Mouse (Mus musculus) hindbrain, embryonic 16.5 days (tissue): Measurements from ENCODE around the gene Lep. TPM values are rescaled to one million over a fixed set of nuclear protein-coding genes. Genes with fewer than 3 reads are reported as not detected.

ENCODE experiments used
- ATAC-seq: fragments of 200-750 bp; cut with Nextera tagmentation; 2 replicates; pipeline ENCODE4 v1.8.0; 2017; ENCODE audit warnings: moderate TSS enrichment, moderate library complexity
- H3K27ac ChIP-seq: fragments of 300-500 bp; sonication (generic); 2 replicates; pipeline ENCODE4 v1.5.1; 2014; ENCODE audit warnings: low read depth, mild to moderate bottlenecking, control low read depth, low read length, moderate library complexity
- H3K27me3 ChIP-seq: fragments of 300-500 bp; sonication (generic); replicated peaks from 2 replicates; pipeline ENCODE4 v1.6.1; 2014; ENCODE audit warnings: low read length; ENCODE audit not compliant: control insufficient read depth, insufficient read depth
- H3K36me3 ChIP-seq: fragments of 300-500 bp; sonication (generic); 2 replicates; pipeline ENCODE4 v1.6.1; 2014; ENCODE audit warnings: mild to moderate bottlenecking, low read length, moderate library complexity, mixed read lengths; ENCODE audit not compliant: control insufficient read depth, insufficient read depth
- H3K4me1 ChIP-seq: fragments of 300-500 bp; sonication (generic); 2 replicates; pipeline ENCODE4 v1.6.1; 2014; ENCODE audit warnings: low read depth, low read length; ENCODE audit not compliant: control insufficient read depth, insufficient read depth
- H3K4me2 ChIP-seq: fragments of 300-500 bp; sonication (generic); 2 replicates; pipeline ENCODE4 v1.6.1; 2014; ENCODE audit warnings: mild to moderate bottlenecking, low read length, control low read depth, moderate library complexity
- H3K4me3 ChIP-seq: fragments of 300-500 bp; sonication (generic); 2 replicates; pipeline ENCODE4 v1.5.1; 2014; ENCODE audit warnings: mild to moderate bottlenecking, low read length, control low read depth, moderate library complexity
- H3K9ac ChIP-seq: fragments of 300-500 bp; sonication (generic); 2 replicates; pipeline ENCODE4 v1.6.1; 2014; ENCODE audit warnings: low read depth, mild to moderate bottlenecking, control low read depth, low read length, moderate library complexity
- H3K9me3 ChIP-seq: fragments of 300-500 bp; sonication (generic); 2 replicates; pipeline ENCODE4 v1.6.1; 2014; ENCODE audit warnings: mild to moderate bottlenecking, low read length, moderate library complexity; ENCODE audit not compliant: control insufficient read depth
- WGBS: fragments of 180-500 bp; shearing (Covaris S2); extraction: QIAGEN DNeasy Blood & Tissue Kit; methylation state at CpG from one replicate; pipeline ENCODE4 v1.1.7; 2014; 5-methylcytosine and 5-hydroxymethylcytosine counted together
- polyA plus RNA-seq: library from polyadenylated mRNA; unstranded; fragments of >200 nt; fragmentation: Nextera tagmentation; extraction: Ambion mirVana; gene quantifications from 2 replicates; pipeline ENCODE4 v1.2.1, GENCODE M21; 2015

The Lep gene
- polyA plus RNA-seq, 1 experiment from 2014 or later = not detected

DNA sequence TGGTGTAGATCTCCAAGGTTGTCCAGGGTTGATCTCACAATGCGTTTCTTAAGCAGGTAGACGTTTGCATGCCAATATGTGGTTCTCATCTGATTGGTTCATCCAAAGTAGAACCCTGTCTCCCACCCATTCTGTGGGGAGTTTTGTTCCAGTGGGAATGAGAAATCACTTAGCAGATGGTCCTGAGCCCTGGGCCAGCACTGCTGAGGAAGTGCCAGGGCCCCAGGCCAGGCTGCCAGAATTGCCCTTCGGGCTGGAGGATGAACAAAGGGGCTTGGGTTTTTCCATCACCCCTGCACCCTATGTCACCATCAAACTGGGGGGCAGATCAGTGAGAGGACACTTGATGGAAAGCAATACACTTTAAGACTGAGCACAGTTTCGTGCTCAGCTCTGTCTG, 12.2 kb downstream of the Lep start:
- Histone ChIP-seq H3K27ac (no peak overlapping the region), H3K36me3 (no peaks in the 10 kb centered on the region), H3K9me3 (no peaks in the 10 kb centered on the region), H3K4me2 (no peak overlapping the region), H3K4me1 (no peaks in the 10 kb centered on the region), H3K27me3 (no peaks in the 10 kb centered on the region), H3K9ac (no peak overlapping the region), H3K4me3 (no peak overlapping the region)
- WGBS = 76% methylated on average over 4 of the region's 4 CpGs
- ATAC-seq = peak; percentile 61

GRCm38 (mm10) chr6:29073462-29074132, 13.6 kb downstream of the Lep start:
- no peaks in the 10 kb centered on the region for H3K36me3 ChIP-seq
- no peaks in the 10 kb centered on the region for H3K27me3 ChIP-seq
- 66% methylated on average over 11 of the region's 11 CpGs for WGBS
- H3K9me3 ChIP-seq = no peaks in the 10 kb centered on the region
- no peaks in the 10 kb centered on the region for H3K4me1 ChIP-seq
- H3K4me3 ChIP-seq = no peak overlapping the region
- no peak for ATAC-seq
- no peak overlapping the region for H3K27ac ChIP-seq
- H3K4me2 ChIP-seq = no peak overlapping the region
- no peak overlapping the region for H3K9ac ChIP-seq

GRCm38 (mm10) chr6:29074133-29074469, 14.1 kb downstream of the Lep start:
- Histone ChIP-seq H3K9me3 (no peaks in the 10 kb centered on the region), H3K27me3 (no peaks in the 10 kb centered on the region), H3K9ac (no peak overlapping the region), H3K4me2 (no peak overlapping the region), H3K27ac (no peak overlapping the region), H3K36me3 (no peaks in the 10 kb centered on the region), H3K4me1 (no peaks in the 10 kb centered on the region), H3K4me3 (no peak overlapping the region)
- ATAC-seq = no peak

GRCm38 (mm10) chr6:29079291-29079690, 19.3 kb downstream of the Lep start:
- Histone ChIP-seq H3K36me3 (no peaks in the 10 kb centered on the region), H3K4me2 (no peak overlapping the region), H3K27me3 (no peaks in the 10 kb centered on the region), H3K9ac (no peak overlapping the region), H3K4me3 (no peak overlapping the region), H3K9me3 (no peaks in the 10 kb centered on the region), H3K4me1 (no peaks in the 10 kb centered on the region), H3K27ac (no peak overlapping the region)
- 0 out of 2 replicates have a peak, but pooled peaks have one; percentile 31 for ATAC-seq
- WGBS = 61% methylated on average over 4 of the region's 4 CpGs

DNA sequence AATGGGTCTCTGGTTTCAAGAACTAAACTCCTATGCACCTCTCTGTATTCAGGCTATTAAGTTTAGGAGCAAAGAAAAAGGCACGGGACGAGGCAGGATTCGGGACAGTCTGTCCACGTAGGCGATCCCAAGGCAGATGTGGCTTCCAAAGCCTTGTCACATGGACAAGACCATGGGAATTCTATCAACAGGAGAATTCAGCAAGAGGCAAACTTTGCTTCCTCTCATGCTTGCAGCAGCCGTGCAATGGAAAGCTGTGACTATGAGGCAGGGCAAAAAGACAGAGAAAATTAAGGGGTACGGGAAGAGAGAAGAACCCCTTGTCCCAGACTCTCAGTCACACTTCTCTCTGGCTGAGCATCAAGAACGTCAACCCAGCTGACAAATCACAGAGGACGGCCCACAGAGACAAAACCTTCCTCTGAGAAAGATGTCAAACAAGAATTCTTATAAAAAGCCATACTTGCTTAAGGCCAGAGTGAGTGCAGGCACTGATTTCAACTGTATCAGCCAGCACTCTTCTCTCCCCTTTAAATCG, 21.9 kb downstream of the Lep start:
- no peaks in the 10 kb centered on the region for H3K27me3 ChIP-seq
- no peaks in the 10 kb centered on the region for H3K9me3 ChIP-seq
- 79% methylated on average over 10 of the region's 10 CpGs for WGBS
- no peak for ATAC-seq
- H3K27ac ChIP-seq = no peak overlapping the region
- no peak overlapping the region for H3K4me2 ChIP-seq
- H3K4me1 ChIP-seq = no peaks in the 10 kb centered on the region
- no peak overlapping the region for H3K4me3 ChIP-seq
- H3K9ac ChIP-seq = no peak overlapping the region
- no peaks in the 10 kb centered on the region for H3K36me3 ChIP-seq

DNA sequence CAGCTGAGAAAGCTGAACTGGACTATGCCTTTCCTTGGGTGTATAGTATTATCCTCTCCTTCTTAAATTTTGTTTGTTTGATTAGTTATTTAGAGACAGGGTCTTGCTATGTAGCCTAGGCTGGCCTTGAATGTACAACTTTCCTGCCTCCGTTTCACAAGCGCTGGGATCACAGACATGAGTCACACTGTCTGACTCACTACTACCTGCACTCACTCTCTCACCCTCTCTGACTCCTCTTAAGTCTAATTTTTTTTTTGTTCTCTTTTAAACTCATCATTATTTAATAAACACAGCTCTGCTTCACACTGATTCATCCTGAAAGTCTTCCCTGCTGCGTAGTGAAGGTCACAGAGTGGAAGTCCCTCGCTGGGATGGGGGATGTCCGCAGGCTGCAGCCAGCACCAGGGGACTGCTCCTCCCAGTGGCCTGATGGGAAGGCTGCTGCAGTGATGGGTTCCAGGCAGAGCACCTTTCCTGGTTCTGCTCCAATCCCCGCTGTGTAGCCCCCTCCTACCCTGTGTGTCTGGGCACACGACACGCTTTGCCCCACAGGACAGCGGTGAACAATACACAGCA, 22.8 kb downstream of the Lep start:
- no peaks in the 10 kb centered on the region for H3K9me3 ChIP-seq
- WGBS = 43% methylated on average over 9 of the region's 9 CpGs
- ATAC-seq = 0 out of 2 replicates have a peak, but pooled peaks have one; percentile 22

GRCm38 (mm10) chr6:29084401-29084800, 24.4 kb downstream of the Lep start:
- H3K27ac ChIP-seq = no peak overlapping the region
- no peak for ATAC-seq
- 76% methylated on average over 7 of the region's 7 CpGs for WGBS
- no peaks in the 10 kb centered on the region for H3K27me3 ChIP-seq
- H3K9ac ChIP-seq = no peak overlapping the region
- H3K9me3 ChIP-seq = no peaks in the 10 kb centered on the region
- no peak overlapping the region for H3K4me2 ChIP-seq
- no peaks in the 10 kb centered on the region for H3K36me3 ChIP-seq
- H3K4me3 ChIP-seq = no peak overlapping the region
- H3K4me1 ChIP-seq = no peaks in the 10 kb centered on the region

More for the DNA sequence above, 22.8 kb downstream of the Lep start:
- Histone ChIP-seq H3K4me1 (no peaks in the 10 kb centered on the region), H3K27ac (no peak overlapping the region), H3K4me3 (no peak overlapping the region), H3K9ac (no peak overlapping the region), H3K4me2 (no peak overlapping the region), H3K27me3 (no peaks in the 10 kb centered on the region), H3K36me3 (no peaks in the 10 kb centered on the region)

DNA sequence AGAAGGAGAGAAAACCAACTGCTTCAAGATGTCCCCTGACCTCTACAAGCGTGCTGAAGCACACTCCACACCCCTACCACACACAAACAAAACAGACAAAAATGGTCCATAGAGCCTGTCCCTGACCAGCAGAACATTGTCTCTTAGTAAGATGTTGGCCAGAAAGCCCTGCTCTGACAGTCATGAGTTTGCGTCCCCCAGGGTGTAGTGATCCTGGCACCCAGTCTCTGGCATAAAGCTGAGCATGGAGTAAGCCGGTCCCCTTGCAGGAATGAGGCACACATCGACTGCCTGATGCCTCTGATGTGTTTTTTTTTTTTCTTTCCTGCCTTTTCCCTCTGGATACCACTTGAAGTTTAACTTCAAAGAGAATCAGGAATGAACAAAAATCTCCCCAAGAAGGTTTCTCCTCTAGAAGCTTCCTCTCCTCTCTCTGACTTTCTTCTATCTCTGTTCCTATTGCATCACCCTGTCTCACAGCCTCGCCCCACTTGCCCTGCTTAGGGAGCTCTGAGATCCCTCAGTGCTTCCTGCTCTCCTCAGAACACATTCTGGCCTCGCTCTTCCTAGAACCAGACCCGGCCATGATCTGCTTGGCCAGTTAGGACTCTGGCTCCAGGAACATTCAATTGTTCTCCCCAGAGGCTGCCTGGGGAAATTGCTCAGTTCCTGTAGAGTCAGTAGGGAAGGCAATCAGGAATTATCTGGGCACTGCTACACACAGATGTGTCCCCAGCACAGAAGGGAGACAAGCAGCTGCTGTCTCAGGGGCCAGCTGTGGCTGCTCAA, 28.1 kb downstream of the Lep start:
- no peak overlapping the region for H3K4me3 ChIP-seq
- no peak overlapping the region for H3K4me2 ChIP-seq
- H3K4me1 ChIP-seq = no peaks in the 10 kb centered on the region
- H3K9ac ChIP-seq = no peak overlapping the region
- H3K36me3 ChIP-seq = no peaks in the 10 kb centered on the region
- WGBS = 75% methylated on average over 7 of the region's 7 CpGs
- H3K27ac ChIP-seq = no peak overlapping the region
- ATAC-seq = no peak
- no peaks in the 10 kb centered on the region for H3K27me3 ChIP-seq
- peaks cover 5% of the 10 kb centered on the region for H3K9me3 ChIP-seq

- Histone ChIP-seq H3K27me3 (no peaks in the 10 kb centered on the region), H3K4me3 (no peak overlapping the region), H3K4me1 (no peaks in the 10 kb centered on the region), H3K27ac (no peak overlapping the region), H3K9ac (no peak overlapping the region), H3K9me3 (peaks cover 13% of the 10 kb centered on the region), H3K36me3 (no peaks in the 10 kb centered on the region), H3K4me2 (no peak overlapping the region)
- ATAC-seq = no peak
- WGBS = 82% methylated on average over 7 of the region's 7 CpGs
Measured at GRCm38 (mm10) chr6:29092234-29092633, 32.2 kb downstream of the Lep start.
